Mouse (Mus musculus) left cerebral cortex, postnatal 10 days (tissue): ENCODE measurements around the gene Cdc14b. TPM values are rescaled to one million over a fixed set of nuclear protein-coding genes. Genes with fewer than 3 reads are reported as not detected.

Experiments used
- DNase-seq, 2 experiments: peaks; one replicate each; pipeline ENCODE4 v3.0.0; 2021 to 2022; ENCODE audit warnings: low spot score in 2 of 2, mixed read lengths in 1 of 2; ENCODE audit errors: extremely low spot score in 1 of 2
- intact Hi-C: fragments of 180-260 bp; cut with DNase I; formaldehyde crosslinking; loops from one replicate; pipeline ENCODE4 v1.15.1; 2025
- total RNA-seq, 2 experiments: library from RNA; stranded (reverse); gene quantifications; 2 replicates each; pipeline ENCODE4 v1.2.3; 2021

Gene Cdc14b
- total RNA-seq, 2 experiments from 2014 or later, result 2.9 to 3.4 TPM

- intact Hi-C loops, result no loop called here
- DNase-seq, result no peak
Measured at GRCm38 (mm10) chr13:64154651-64155050, 120.4 kb downstream of the Cdc14b start.

GRCm38 (mm10) chr13:64153751-64154267 lies 121.3 kb downstream of the Cdc14b start:
- peak in 1 of 2 experiments; percentile 40 for DNase-seq
- intact Hi-C loops, result no loop called here

GRCm38 (mm10) chr13:64153083-64153682 lies 121.9 kb downstream of the Cdc14b start, which contains the start of gene Zfp367:
Gene Zfp367 (minus strand): TSS chr13:64153202.
- DNase-seq, result peak; percentile 96 to 99
- intact Hi-C loops, result no loop called here

GRCm38 (mm10) chr13:64152671-64153082 lies 122.4 kb downstream of the Cdc14b start:
- intact Hi-C loops, result no loop called here

GRCm38 (mm10) chr13:64152241-64152669 lies 122.8 kb downstream of the Cdc14b start:
- intact Hi-C loops, result no loop called here
- peak; percentile 60 to 95 for DNase-seq

More at GRCm38 (mm10) chr13:64152671-64153082, 122.4 kb downstream of the Cdc14b start:
- peak; percentile 23 to 79 for DNase-seq

- intact Hi-C loops, result no loop called here
Measured at GRCm38 (mm10) chr13:64150121-64150520, 125.0 kb downstream of the Cdc14b start.

More at GRCm38 (mm10) chr13:64150121-64150520, 125.0 kb downstream of the Cdc14b start:
- DNase-seq, result no peak

Other genes with a start within 250 kb of the Cdc14b start
- not detected for gene Hsd17b3, start 186.1 kb downstream of the Cdc14b start, total RNA-seq
- under 1 TPM; 0.81 to 0.91 TPM for gene Slc35d2, start 145.9 kb downstream of the Cdc14b start, total RNA-seq
- gene Zfp367, start 122.1 kb downstream of the Cdc14b start, total RNA-seq, result 10 to 100 TPM in 1 of 2 experiments, 1 to 10 TPM in 1; 9.9 to 10.1 TPM
- 100 to 1,000 TPM; 119 to 127 TPM for gene Habp4, start 113.5 kb downstream of the Cdc14b start, total RNA-seq
- gene Aaed1, start 37.4 kb upstream of the Cdc14b start, total RNA-seq, result 10 to 100 TPM; 10.0 to 10.3 TPM
- 100 to 1,000 TPM; 186 to 187 TPM for gene Ctsl, start 95.6 kb upstream of the Cdc14b start, total RNA-seq
- 10 to 100 TPM; 13.0 to 13.3 TPM for gene Cdk20, start 157.0 kb upstream of the Cdc14b start, total RNA-seq
- not detected for gene Fam240b, start 222.5 kb upstream of the Cdc14b start, total RNA-seq